Mouse (Mus musculus) fibroblast of lung, adult 2 months (primary cell): Measurements from ENCODE around the gene Sdad1.
"Not testable (repeated sequence)": the region's sequence is repeated elsewhere in the genome, so short reads cannot be mapped to it uniquely, and the experiment has no call there.

Experiments used
- DNase-seq: peaks from one replicate; pipeline ENCODE4 v3.0.0-alpha.2; 2011; ENCODE audit warnings: low read depth

Gene Sdad1

GRCm38 (mm10) chr5:92309681-92310511 is at the start of gene Sdad1:
Sdad1 (minus strand) TSS chr5:92310479.
- peak; percentile 86 for DNase-seq

- DNase-seq, result no peak
Measured at GRCm38 (mm10) chr5:92358767-92359455, 48.6 kb upstream of the Sdad1 start.

- no peak for DNase-seq
Measured at GRCm38 (mm10) chr5:92358033-92358432, 47.8 kb upstream of the Sdad1 start.

- DNase-seq, result no peak
Measured at GRCm38 (mm10) chr5:92353517-92353916, 43.2 kb upstream of the Sdad1 start.

- DNase-seq, result not testable (repeated sequence)
Measured at GRCm38 (mm10) chr5:92352716-92353115, 42.4 kb upstream of the Sdad1 start.

GRCm38 (mm10) chr5:92349731-92350130 is 39.5 kb upstream of the Sdad1 start:
- DNase-seq, result no peak

- peak; percentile 26 for DNase-seq
Measured at GRCm38 (mm10) chr5:92348794-92349413, 38.6 kb upstream of the Sdad1 start, which contains the start of gene Cxcl10. Cxcl10 (minus strand) TSS chr5:92348889.

GRCm38 (mm10) chr5:92345006-92345405 is 34.7 kb upstream of the Sdad1 start:
- DNase-seq, result no peak

- no peak for DNase-seq
Measured at GRCm38 (mm10) chr5:92340606-92341005, 30.3 kb upstream of the Sdad1 start.

- no peak for DNase-seq
Measured at GRCm38 (mm10) chr5:92336743-92337142, 26.5 kb upstream of the Sdad1 start.

- DNase-seq, result no peak
Measured at GRCm38 (mm10) chr5:92332359-92332840, 22.1 kb upstream of the Sdad1 start.

GRCm38 (mm10) chr5:92331635-92332338 is 21.5 kb upstream of the Sdad1 start, which contains the start of gene Art3:
Art3 (plus strand) TSS chr5:92331827.
- DNase-seq, result no peak

GRCm38 (mm10) chr5:92331122-92331521 is 20.8 kb upstream of the Sdad1 start:
- no peak for DNase-seq

GRCm38 (mm10) chr5:92327929-92328328 is 17.6 kb upstream of the Sdad1 start, which contains the start of gene Cxcl9:
Cxcl9 (minus strand) TSS chr5:92328079.
- DNase-seq, result no peak

- no peak for DNase-seq
Measured at GRCm38 (mm10) chr5:92327367-92327766, 17.1 kb upstream of the Sdad1 start.

- peak; percentile 87 for DNase-seq
Measured at GRCm38 (mm10) chr5:92323264-92323663, 13.0 kb upstream of the Sdad1 start.

GRCm38 (mm10) chr5:92322612-92323011 is 12.3 kb upstream of the Sdad1 start:
- no peak for DNase-seq

GRCm38 (mm10) chr5:92321631-92322400 is 11.5 kb upstream of the Sdad1 start:
- DNase-seq, result peak; percentile 48

- DNase-seq, result no peak
Measured at GRCm38 (mm10) chr5:92318596-92318995, 8.3 kb upstream of the Sdad1 start.

GRCm38 (mm10) chr5:92318119-92318518 is 7.8 kb upstream of the Sdad1 start:
- DNase-seq, result no peak

- no peak for DNase-seq
Measured at GRCm38 (mm10) chr5:92313776-92314175, 3.5 kb upstream of the Sdad1 start.
